ENCODE assay signal across 8 mouse cellular contexts in genomic region chr5:100643991-100644535, GRCm38 (mm10). TPM values are rescaled to one million over a fixed set of nuclear protein-coding genes. Genes with fewer than 3 reads are reported as not detected.
DNase-seq lines count a peak whose midpoint lies in the region; ATAC-seq and TF ChIP-seq lines count a peak whose summit lies in the region.

No protein-coding gene starts in this region.

- peak; percentile 84 for ATAC-seq in erythroid progenitor cell, adult 5-6 weeks (replicated peaks; ENCODE audit: low FRiP score, poor library complexity, severe bottlenecking)
- ATAC-seq in liver, embryonic 14.5 days (ENCODE audit: insufficient read depth): peak; percentile 91
- no peak for ATAC-seq in midbrain, embryonic 11.5 days (ENCODE audit: low FRiP score)
- no peak for ATAC-seq in midbrain, embryonic 16.5 days

- no peaks in the 10 kb centered on the region for H3K9me3 ChIP-seq in liver, embryonic 14.5 days (ENCODE audit: control insufficient read depth, low read length)
- no peaks in the 10 kb centered on the region for H3K9me3 ChIP-seq in midbrain, embryonic 11.5 days (ENCODE audit: control insufficient read depth, low read length)
- H3K9me3 ChIP-seq in midbrain, embryonic 16.5 days (replicated peaks; ENCODE audit: control insufficient read depth, low read length, poor library complexity, severe bottlenecking): no peaks in the 10 kb centered on the region

- 5% methylated on average over 7 of the region's 7 CpGs for WGBS in liver, embryonic 14.5 days (ENCODE audit: insufficient replicate concordance)
- WGBS in midbrain, embryonic 11.5 days: 79% methylated on average over 7 of the region's 7 CpGs
- whole genome bisulfite sequencing in midbrain, embryonic 16.5 days: 75% methylated on average over 7 of the region's 7 CpGs

- peak overlapping the region; percentile 58 for H3K4me2 ChIP-seq in liver, embryonic 14.5 days (ENCODE audit: low read depth)
- H3K4me2 ChIP-seq in midbrain, embryonic 11.5 days: no peak overlapping the region
- no peak overlapping the region for H3K4me2 ChIP-seq in midbrain, embryonic 16.5 days (ENCODE audit: low read length)

- H3K4me1 ChIP-seq in liver, embryonic 14.5 days (replicated peaks; ENCODE audit: control insufficient read depth in 2 of 2, insufficient read depth in 2 of 2, low read length in 1 of 2): peaks cover 44 to 60% of the 10 kb centered on the region in 2 experiments
- H3K4me1 ChIP-seq in midbrain, embryonic 11.5 days (ENCODE audit: control insufficient read depth, insufficient read depth, low read length): no peaks in the 10 kb centered on the region
- no peaks in the 10 kb centered on the region for H3K4me1 ChIP-seq in midbrain, embryonic 16.5 days (ENCODE audit: control insufficient read depth, insufficient read depth, low read length)

- no peaks in the 10 kb centered on the region; the same call in 1 of the 2 replicates for H3K27me3 ChIP-seq in liver, embryonic 14.5 days (ENCODE audit: control insufficient read depth, insufficient read depth, low read length)
- no peaks in the 10 kb centered on the region for H3K27me3 ChIP-seq in midbrain, embryonic 11.5 days (ENCODE audit: control insufficient read depth, insufficient read depth, low read length)
- no peaks in the 10 kb centered on the region for H3K27me3 ChIP-seq in midbrain, embryonic 16.5 days (ENCODE audit: control insufficient read depth, insufficient read depth, low read depth, low read length)

- peak overlapping the region; percentile 38 for H3K9ac ChIP-seq in liver, embryonic 14.5 days (replicated peaks)
- H3K9ac ChIP-seq in midbrain, embryonic 11.5 days (ENCODE audit: low read length): no peak overlapping the region
- H3K9ac ChIP-seq in midbrain, embryonic 16.5 days (ENCODE audit: low read depth, low read length): no peak overlapping the region

- no peak overlapping the region for H3K4me3 ChIP-seq in layer of hippocampus, adult 2 months
- no peak overlapping the region for H3K4me3 ChIP-seq in liver, embryonic 14.5 days (ENCODE audit: insufficient read depth in 1 of 2, low read depth in 2 of 2, low read length in 2 of 2)
- H3K4me3 ChIP-seq in midbrain, embryonic 11.5 days (ENCODE audit: low read depth, low read length): no peak overlapping the region
- H3K4me3 ChIP-seq in midbrain, embryonic 16.5 days (ENCODE audit: low read depth, low read length): no peak overlapping the region

- no peaks in the 10 kb centered on the region for H3K36me3 ChIP-seq in liver, embryonic 14.5 days (replicated peaks; ENCODE audit: control insufficient read depth, insufficient read depth, low read depth)
- no peaks in the 10 kb centered on the region for H3K36me3 ChIP-seq in midbrain, embryonic 11.5 days (ENCODE audit: control insufficient read depth, insufficient read depth, low read length)
- H3K36me3 ChIP-seq in midbrain, embryonic 16.5 days (ENCODE audit: control insufficient read depth, insufficient read depth, low read length): no peaks in the 10 kb centered on the region

- peak; percentile 87 for TF ChIP-seq EP300 in liver, embryonic 14.5 days (IDR thresholded peaks at IDR 0.05; ENCODE audit: low read depth)

- no peak for TF ChIP-seq CTCF in layer of hippocampus, adult 2 months (conservative IDR thresholded peaks at IDR 0.05)
- TF ChIP-seq CTCF in liver, embryonic 14.5 days (IDR thresholded peaks at IDR 0.05; ENCODE audit: low read depth): no peak

- no peak for DNase-seq in layer of hippocampus, adult 2 months (ENCODE audit: low spot score in 2 of 2)
- no peak for DNase-seq in layer of hippocampus, postnatal 10 days (ENCODE audit: low spot score in 2 of 2)
- DNase-seq in liver, embryonic 14.5 days (ENCODE audit: low read depth in 3 of 3, low spot score in 3 of 3): peak; percentile 71 to 73 (median 71)
- DNase-seq in spleen, postnatal 14 days (ENCODE audit: low spot score in 2 of 2): peak; percentile 30 to 50
- no peak for DNase-seq in midbrain, embryonic 11.5 days (ENCODE audit: low spot score, missing footprints)
- no peak for DNase-seq in layer of hippocampus, postnatal 25 days (ENCODE audit: extremely low spot score in 1 of 2, low spot score in 1 of 2)

- H3K27ac ChIP-seq in layer of hippocampus, adult 2 months: peak overlapping the region; percentile 48
- peak overlapping the region; percentile 76 for H3K27ac ChIP-seq in liver, embryonic 14.5 days
- no peak overlapping the region for H3K27ac ChIP-seq in midbrain, embryonic 11.5 days (ENCODE audit: low read depth, low read length)
- H3K27ac ChIP-seq in midbrain, embryonic 16.5 days (ENCODE audit: low read length): no peak overlapping the region

RNA-seq across cellular contexts. Expression of gene Coq2, which starts 30.9 kb away (rescaled TPM):
- total RNA-seq in layer of hippocampus, adult 2 months (2021): 10 to 100 TPM; 84.1 to 86.9 TPM
- 10 to 100 TPM; 56.9 to 60.7 TPM for total RNA-seq in layer of hippocampus, postnatal 10 days (2021)
- total RNA-seq in erythroid progenitor cell, adult 5-6 weeks (2015; ENCODE audit: low replicate concordance): 3.8 and 7.6 TPM in 2 replicates
- total RNA-seq in erythroid progenitor cell, adult 5-6 weeks (2017; ENCODE audit: low replicate concordance): 4.2 and 6.0 TPM in 2 replicates
- polyA plus RNA-seq in liver, embryonic 14.5 days (2012; rRNA removed): 19.2 and 23.8 TPM in 2 replicates
- polyA plus RNA-seq in liver, embryonic 14.5 days (2014; fragmentation: Nextera tagmentation; extraction: Ambion mirVana): 25.7 and 29.4 TPM in 2 replicates
- polyA plus RNA-seq in midbrain, embryonic 11.5 days (2014; fragmentation: Nextera tagmentation; extraction: Ambion mirVana): 50.8 and 59.4 TPM in 2 replicates
- 46.1 and 48.2 TPM in 2 replicates for polyA plus RNA-seq in midbrain, embryonic 16.5 days (2015; fragmentation: Nextera tagmentation; extraction: Ambion mirVana)
- total RNA-seq in layer of hippocampus, postnatal 25 days (2021): 10 to 100 TPM; 72.4 to 78.9 TPM

Comparison
In these comparisons a context has a peak if more than half of its experiments do, and no peak if none do; other contexts are left out.
1. DNase-seq: peak in liver, embryonic 14.5 days (3 of 3) and spleen, postnatal 14 days (2 of 2); none in layer of hippocampus, adult 2 months (0 of 2), layer of hippocampus, postnatal 10 days (0 of 2), midbrain, embryonic 11.5 days (single experiment) and layer of hippocampus, postnatal 25 days (0 of 2).
2. H3K27ac ChIP-seq: peak in layer of hippocampus, adult 2 months (single experiment) and liver, embryonic 14.5 days (single experiment); none in midbrain, embryonic 11.5 days (single experiment) and midbrain, embryonic 16.5 days (single experiment).
3. ATAC-seq: peak in erythroid progenitor cell, adult 5-6 weeks (single experiment) and liver, embryonic 14.5 days (single experiment); none in midbrain, embryonic 11.5 days (single experiment) and midbrain, embryonic 16.5 days (single experiment).
4. RNA of gene Coq2, which starts 30.9 kb away (total RNA-seq): 84.1 to 86.9 TPM in layer of hippocampus, adult 2 months, 72.4 to 78.9 TPM in layer of hippocampus, postnatal 25 days and 56.9 to 60.7 TPM in layer of hippocampus, postnatal 10 days; 3.8 to 7.6 TPM in erythroid progenitor cell, adult 5-6 weeks; every median in the first group is over 4 times any median in the second.